Mouse (Mus musculus) spleen, adult 12 weeks (tissue): ENCODE measurements around the gene Camp.

Experiments
- DNase-seq: peaks from one replicate; pipeline ENCODE4 v3.0.0; 2022; ENCODE audit warnings: low spot score

Gene Camp

GRCm38 (mm10) chr9:109849312-109849758 is at the start of gene Camp:
Gene Camp (minus strand): TSS chr9:109849617.
- no peak for DNase-seq

- no peak for DNase-seq
Measured at GRCm38 (mm10) chr9:109898027-109898426, 48.6 kb upstream of the Camp start.

- DNase-seq: no peak
Measured at GRCm38 (mm10) chr9:109896253-109897150, 47.1 kb upstream of the Camp start.

- no peak for DNase-seq
Measured at GRCm38 (mm10) chr9:109895593-109895992, 46.2 kb upstream of the Camp start.

- no peak for DNase-seq
Measured at GRCm38 (mm10) chr9:109894413-109895090, 45.1 kb upstream of the Camp start.

- peak; percentile 50 for DNase-seq
Measured at GRCm38 (mm10) chr9:109892651-109893250, 43.3 kb upstream of the Camp start.

GRCm38 (mm10) chr9:109891501-109891900 is 42.1 kb upstream of the Camp start:
- no peak for DNase-seq

- no peak for DNase-seq
Measured at GRCm38 (mm10) chr9:109887321-109887720, 37.9 kb upstream of the Camp start.

- no peak for DNase-seq
Measured at GRCm38 (mm10) chr9:109886259-109886658, 36.8 kb upstream of the Camp start.

GRCm38 (mm10) chr9:109879305-109879704 is 29.9 kb upstream of the Camp start:
- DNase-seq: no peak

GRCm38 (mm10) chr9:109877666-109878065 is 28.2 kb upstream of the Camp start:
- DNase-seq: no peak

- no peak for DNase-seq
Measured at GRCm38 (mm10) chr9:109876756-109877155, 27.3 kb upstream of the Camp start.

GRCm38 (mm10) chr9:109875695-109876601 is 26.5 kb upstream of the Camp start:
- DNase-seq: no peak

GRCm38 (mm10) chr9:109874797-109875691 is 25.6 kb upstream of the Camp start, which contains the start of gene Cdc25a:
Gene Cdc25a (plus strand): TSS chr9:109875579.
- peak; percentile 96 for DNase-seq

GRCm38 (mm10) chr9:109870983-109871572 is 21.7 kb upstream of the Camp start:
- DNase-seq: no peak

- no peak for DNase-seq
Measured at GRCm38 (mm10) chr9:109866218-109866617, 16.8 kb upstream of the Camp start.

GRCm38 (mm10) chr9:109863085-109863484 is 13.7 kb upstream of the Camp start:
- DNase-seq: no peak

GRCm38 (mm10) chr9:109862397-109863044 is 13.1 kb upstream of the Camp start:
- DNase-seq: peak; percentile 72

- no peak for DNase-seq
Measured at GRCm38 (mm10) chr9:109855947-109856346, 6.5 kb upstream of the Camp start.

GRCm38 (mm10) chr9:109854341-109854740 is 4.9 kb upstream of the Camp start:
- no peak for DNase-seq
